Mouse (Mus musculus): ENCODE results near the gene Hacl1. TPM values are rescaled to one million over a fixed set of nuclear protein-coding genes. Genes with fewer than 3 reads are reported as not detected.

Gene Hacl1
- total RNA-seq (2022) = 1 to 10 TPM; 5.9 to 7.6 (median 6.4) TPM

DNA sequence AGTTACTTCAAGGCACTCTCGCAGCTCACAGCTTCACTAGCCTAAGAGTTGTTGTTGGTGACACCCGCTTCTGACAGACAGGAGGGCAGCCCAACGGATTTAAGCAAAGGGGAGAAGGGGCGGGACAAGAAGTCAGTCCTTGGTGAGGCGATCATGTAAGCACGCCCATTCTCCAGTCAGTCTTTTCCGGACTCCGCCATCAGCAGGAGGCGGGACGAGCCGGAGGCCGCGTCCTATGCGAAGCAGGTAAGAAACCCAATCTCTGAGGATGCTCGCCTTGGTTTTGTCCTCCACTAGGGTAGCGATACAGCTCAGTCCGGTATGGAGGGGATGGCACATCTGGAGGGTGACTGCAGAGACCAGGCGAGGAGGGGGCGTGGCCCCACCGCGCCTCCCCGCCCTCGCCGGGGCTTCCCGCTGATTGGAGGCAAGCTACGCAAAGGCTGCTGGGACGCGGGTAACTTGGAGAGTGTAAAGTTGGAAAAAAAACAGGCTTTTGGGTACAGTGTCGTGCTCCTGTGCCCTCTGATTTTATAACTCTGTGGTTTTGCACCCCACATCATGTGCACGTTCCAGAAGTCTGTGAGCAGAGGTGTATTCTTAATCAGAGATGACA lies at the start of gene Hacl1, which contains the start of gene Btd:
Hacl1 (minus strand) TSS at position 397 of the 616 bp plus-strand sequence.
Btd (plus strand) TSS at position 139 of the 616 bp plus-strand sequence.
- peak; percentile 74 to 80 for DNase-seq (ENCODE audit: low spot score in 2 of 2)

DNA sequence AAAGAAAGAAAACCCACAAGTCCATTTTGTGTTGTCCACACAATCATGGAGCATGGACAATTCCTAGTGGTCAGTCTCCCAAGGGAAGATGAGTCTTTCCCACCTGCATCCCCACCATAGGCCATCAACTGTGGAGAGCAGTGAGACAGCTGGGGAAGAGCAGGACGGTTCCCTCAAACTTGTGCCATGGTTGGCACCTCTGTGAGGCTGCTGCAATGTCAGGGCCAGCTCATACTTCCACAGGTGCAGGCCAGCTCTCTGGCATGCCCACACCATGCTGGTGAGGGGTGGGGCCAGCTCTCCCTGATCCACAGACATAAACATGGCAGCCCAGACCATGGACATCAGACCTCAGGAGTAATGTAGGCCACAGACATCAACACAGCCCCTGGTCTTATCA lies 45.1 kb upstream of the Hacl1 start:
- no peak for DNase-seq (ENCODE audit: low spot score in 2 of 2)

DNA sequence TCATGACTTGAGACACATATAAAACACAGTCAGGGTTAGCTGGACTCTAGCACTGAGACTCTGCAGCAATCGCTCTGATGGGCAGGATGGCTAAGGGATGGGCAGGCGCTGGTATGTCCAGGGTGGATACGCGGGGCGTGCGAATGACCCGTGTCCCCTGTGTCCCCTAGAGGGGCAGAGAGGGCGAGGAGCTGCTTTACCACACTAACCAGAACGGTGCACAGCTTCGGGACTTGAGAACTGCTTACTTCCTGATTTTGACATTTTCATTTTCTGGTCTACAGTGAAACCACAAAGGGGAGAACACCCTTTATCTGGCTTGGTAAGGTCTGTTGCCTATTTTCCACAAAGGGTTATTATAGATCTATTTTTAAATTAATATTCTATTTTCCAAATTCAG lies 44.6 kb upstream of the Hacl1 start:
- no peak for DNase-seq (ENCODE audit: low spot score in 2 of 2)

DNA sequence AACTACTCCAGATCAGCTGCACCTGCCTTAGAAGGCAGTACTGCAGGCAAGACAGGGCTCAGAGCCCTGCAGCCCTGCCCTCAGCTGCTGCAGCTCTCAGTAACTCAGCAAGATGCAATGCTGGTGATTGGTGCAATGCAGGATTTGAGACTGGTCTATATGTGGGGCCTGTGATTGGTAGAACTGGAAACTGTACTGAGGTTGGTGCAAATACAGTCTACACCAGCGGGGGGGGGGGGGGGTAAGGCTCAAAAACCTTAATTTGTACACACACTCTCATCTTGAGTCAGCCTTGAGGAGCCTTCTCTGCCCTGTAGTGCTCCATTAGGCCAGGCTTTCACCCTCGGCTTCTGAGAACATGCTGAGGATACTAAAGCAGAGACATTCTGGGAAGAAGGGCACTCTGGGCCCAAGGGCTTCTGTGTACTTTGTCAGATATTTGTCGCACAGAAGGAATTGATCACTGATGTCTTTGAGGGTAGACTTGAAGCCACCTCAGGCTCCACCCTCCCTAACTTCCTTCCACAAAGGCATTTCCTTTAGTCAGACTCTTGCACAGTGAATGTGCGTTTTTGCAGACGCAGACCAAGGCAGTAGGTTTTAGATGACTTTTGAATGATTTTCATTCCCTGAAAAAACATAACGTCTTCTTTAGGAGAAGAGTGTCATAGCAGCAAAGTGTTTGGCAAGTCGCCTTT lies 43.4 kb upstream of the Hacl1 start:
- DNase-seq (ENCODE audit: low spot score in 2 of 2) = no peak

DNA sequence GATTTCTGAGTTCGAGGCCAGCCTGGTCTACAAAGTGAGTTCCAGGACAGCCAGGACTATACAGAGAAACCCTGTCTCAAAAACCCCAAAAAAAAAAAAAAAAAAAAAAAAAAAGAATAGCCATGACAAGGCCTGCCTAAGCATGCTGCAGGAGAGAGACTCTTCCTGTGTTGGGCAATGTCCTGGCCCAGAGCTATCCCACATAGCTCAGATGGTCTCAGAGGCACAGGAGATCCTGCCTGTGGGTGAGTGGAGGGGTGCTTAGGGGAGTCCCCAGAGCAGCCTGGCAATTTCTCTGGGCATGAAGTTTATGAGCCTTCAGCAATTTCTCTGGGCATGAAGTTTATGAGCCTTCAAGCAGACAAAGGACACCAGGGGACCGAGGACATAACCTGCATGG lies 42.5 kb upstream of the Hacl1 start:
- no peak for DNase-seq (ENCODE audit: low spot score in 2 of 2)

DNA sequence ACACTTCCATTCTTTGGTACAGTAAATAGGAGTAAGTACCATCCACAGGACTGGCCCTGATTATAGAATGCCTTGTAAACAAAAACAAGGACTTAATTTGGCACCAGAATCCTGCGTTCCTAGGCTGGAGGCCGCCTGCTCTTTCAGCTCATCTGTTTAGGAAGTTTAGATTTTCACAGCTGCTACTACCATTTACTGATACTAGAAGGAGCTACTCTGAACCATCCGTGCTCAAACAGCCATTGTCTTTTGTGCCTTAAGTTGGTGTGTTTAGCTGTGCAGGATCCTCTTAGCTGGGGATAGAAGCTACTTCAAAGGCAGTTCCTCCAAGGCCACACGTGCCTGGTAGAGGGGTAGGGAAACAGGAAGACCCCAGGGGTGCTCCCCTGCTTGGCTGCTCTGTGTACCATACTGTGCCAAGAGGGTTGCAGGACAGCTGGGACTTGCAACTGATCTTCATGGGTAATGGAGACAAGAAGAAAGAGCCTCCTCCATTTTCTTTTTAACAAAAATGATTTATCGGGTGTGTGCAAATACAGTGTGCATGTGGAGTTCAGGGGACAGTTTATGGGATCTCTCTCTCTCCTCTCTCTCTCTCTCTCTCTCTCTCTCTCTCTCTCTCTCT lies 41.0 kb upstream of the Hacl1 start:
- DNase-seq (ENCODE audit: low spot score in 2 of 2) = no peak

DNA sequence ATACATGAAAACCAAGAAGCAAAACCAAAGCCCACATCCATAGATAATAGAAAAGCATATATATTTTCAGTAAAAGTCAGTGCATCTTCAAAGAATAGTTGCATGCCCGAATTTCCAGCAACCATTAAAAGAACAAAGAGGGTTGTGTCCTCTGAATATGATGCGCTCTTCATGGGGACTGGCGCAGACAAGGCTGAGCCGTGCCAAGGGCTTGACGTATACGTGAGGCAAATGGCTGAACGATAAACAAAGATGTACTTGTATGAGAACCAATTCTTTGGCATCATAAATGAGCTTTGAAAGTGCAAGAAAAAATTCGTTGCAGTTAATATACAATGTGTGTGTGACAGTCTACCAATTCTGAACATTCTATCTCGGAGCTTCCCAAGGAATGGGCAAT lies 40.2 kb upstream of the Hacl1 start:
- no peak for DNase-seq (ENCODE audit: low spot score in 2 of 2)

DNA sequence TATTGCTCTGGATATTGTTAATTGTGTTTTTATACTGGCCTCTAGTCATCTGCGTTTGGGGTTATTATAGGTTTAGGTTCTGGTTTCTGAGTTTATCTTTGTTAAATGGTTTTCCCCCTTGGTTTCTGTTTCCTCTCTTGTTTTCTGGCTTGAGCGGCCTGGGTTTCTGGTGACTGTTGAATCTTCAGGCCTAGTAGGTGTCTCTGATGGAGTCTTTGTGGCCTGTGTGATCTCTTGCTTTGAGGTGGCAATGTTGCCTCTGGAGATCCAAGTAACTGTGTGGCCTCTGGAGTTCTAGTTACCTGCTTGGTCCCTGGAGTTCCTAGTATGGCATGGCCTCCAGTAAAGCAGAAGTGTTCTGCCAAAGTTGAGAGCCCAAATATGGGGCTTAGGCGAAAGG lies 39.6 kb upstream of the Hacl1 start:
- DNase-seq (ENCODE audit: low spot score in 2 of 2) = no peak

DNA sequence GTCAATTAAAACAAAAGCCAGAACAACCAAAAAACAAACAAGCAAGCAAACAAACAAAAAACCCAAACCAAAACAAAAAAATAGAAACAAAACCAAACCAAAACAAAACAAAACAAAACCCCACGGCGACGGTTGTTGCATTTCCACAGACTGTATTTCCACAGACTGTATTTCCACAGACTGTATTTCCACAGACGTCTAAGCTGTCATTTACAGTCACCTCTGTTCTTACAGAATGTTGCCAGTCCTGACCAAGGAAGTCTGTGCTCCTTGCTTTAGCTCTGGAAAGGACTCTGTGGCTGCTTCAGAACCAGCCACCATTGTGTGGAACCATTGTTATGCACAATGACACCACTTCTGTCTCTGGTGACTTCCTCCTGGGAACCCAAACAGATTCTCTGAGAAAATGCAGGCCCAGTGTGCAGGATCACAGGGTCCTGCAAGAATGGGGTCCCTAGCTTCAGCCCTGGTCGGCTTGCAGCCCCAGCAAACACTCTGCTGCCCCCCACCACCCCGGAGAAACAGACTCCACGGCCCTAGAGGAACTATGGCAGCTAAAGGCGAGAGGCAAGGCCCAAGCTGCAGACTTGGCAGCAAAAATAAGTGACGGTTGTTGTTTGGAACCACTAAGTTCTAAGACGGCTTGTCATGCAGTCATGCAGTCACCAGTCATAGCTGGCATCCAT lies 30.7 kb upstream of the Hacl1 start:
- no peak for DNase-seq (ENCODE audit: low spot score in 2 of 2)

DNA sequence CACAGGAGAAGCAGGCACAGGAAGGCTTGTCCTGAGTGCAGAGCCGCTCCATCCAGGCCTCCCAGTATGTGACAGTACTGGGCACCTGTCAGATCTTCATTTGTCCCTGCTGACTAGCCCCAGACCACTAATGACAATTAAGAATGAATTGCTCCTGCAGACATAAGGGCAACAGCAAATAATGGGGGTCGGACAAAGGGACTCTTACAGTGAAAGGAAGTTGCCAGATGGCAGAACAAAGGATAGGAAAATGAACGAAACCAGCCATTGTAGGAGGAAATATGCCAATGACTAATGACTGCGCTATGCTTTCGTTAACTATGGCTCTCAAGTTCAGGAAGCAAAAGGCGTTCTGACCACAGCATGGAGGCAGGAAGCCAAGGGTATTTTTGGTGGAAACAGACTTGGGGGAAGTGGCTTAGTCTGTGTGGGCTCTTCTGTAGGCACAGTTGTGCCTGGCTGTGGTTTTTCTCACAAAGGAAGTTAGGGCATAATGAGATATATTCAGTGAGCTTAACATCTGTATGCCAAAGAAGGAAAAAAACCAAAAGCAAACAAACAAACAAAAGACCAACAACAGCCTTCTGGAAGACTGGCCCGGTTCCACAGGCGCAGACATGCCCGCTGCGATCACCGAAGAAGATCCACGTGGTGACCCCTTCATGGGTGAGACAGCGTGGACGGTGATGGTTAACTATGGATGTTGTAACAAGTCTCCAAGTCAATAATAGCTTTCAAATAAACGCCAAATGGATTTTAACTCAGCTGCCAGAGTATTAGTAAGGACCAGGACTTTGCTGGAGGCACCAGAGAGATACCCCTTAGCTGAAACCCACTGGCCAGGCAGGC lies 28.8 kb upstream of the Hacl1 start:
- DNase-seq (ENCODE audit: low spot score in 2 of 2) = no peak

DNA sequence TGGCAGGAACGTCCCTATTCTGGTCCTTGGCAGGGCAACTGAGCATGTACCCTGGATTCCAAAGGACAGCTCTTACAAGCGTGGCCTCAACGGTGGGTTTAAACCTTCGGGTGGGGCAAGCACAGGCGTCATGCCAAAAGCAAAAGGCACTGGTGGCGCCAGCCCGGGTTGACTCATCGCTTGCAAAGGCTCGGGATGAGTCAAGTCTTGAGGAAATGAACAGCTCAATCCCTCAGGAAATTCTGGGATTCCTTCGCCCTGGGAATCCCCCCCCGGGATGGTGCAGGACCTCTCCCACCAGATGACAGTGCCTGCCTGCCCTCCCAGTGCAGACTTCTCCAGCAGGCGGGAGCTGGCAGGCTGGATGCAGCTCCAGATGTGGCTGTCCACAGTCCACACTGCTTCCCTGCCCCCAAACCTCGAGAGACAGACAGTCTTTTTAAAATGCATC lies 28.1 kb upstream of the Hacl1 start:
- peak; percentile 67 to 77 for DNase-seq (ENCODE audit: low spot score in 2 of 2)

DNA sequence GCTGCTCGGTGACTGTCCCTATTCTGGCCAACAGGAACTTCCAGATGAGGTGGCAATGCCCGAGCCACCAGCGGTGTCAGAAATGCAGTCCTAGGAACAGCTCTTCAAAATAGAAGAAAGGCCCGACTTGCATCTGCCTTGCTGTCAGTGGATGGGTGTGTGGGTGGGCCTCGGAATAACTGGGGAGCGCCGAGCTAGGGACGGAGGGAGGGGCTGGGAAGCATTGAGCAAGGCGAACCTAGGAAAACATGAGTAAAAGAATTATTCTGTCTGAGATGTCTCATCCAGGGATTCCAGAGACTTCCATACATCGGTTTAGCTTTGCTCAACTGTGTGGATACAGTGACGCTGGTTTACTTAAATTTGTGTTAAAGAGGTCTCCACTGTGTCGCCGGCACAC lies 27.2 kb upstream of the Hacl1 start:
- peak in 1 of 2 experiments; percentile 7 for DNase-seq (ENCODE audit: low spot score in 2 of 2)

DNA sequence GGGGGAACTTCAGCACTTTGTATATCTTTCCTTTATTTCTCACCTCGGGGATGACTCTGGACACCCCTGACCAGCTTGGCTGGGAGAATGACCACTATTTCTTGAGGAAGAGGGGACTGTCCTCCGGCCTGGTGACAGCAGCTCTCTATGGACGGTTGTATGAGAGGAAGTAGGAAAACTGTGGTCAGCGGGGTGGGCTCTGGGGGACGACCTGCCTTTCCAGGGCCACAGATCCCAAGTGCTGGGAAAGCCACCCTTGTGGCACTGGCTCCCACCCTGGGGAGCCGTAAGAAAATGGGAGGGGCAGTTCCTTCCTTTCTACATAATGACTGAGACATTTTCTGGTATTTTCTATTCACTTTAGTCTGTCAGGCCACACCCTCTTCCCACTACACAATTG lies 26.7 kb upstream of the Hacl1 start:
- peak in 1 of 2 experiments; percentile 3 for DNase-seq (ENCODE audit: low spot score in 2 of 2)

DNA sequence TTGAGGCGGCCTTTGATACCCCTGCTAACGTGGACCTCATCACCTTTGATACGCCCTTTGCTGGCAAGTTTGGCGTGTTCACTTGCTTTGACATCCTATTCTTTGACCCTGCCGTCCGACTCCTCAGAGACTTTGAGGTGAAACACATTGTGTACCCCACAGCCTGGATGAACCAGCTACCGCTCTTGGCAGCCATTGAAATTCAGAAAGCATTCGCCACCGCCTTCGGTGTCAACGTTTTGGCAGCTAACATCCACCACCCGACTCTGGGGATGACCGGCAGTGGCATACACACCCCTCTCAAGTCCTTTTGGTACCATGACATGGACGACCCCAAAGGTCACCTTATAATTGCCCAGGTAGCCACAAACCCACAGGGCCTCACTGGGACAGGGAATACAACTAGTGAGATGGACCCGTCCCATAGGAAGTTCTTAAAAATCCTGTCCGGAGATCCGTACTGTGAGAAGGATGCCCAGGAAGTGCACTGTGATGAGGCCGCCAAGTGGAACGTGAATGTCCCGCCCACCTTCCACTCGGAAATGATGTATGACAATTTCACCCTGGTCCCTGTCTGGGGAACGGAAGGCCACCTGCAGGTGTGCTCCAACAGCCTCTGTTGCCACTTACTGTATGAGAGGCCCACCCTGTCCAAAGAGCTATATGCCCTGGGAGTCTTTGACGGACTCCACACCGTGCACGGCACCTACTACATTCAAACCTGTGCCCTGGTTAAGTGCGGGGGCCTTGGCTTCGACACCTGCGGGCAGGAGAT lies 26.0 kb upstream of the Hacl1 start:
- peak in 1 of 2 experiments; percentile 3 for DNase-seq (ENCODE audit: low spot score in 2 of 2)

DNA sequence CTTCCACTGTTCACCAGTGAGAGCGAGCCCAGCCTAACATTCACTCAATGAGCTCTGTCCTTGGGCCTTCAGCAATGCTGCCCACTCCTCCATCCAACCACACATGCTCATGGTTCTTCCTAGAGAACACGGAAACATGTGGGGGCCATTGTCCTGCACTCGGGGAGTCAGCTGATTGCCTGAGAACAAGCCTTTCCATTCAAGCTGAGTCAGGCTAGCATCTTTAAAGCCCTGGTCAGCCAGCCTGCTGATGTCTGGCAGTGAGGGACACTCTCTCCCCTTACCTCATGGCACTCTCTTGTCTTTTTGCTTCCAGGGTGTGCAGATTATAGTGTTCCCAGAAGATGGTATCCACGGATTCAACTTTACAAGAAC lies 24.5 kb upstream of the Hacl1 start:
- DNase-seq (ENCODE audit: low spot score in 2 of 2) = no peak

DNA sequence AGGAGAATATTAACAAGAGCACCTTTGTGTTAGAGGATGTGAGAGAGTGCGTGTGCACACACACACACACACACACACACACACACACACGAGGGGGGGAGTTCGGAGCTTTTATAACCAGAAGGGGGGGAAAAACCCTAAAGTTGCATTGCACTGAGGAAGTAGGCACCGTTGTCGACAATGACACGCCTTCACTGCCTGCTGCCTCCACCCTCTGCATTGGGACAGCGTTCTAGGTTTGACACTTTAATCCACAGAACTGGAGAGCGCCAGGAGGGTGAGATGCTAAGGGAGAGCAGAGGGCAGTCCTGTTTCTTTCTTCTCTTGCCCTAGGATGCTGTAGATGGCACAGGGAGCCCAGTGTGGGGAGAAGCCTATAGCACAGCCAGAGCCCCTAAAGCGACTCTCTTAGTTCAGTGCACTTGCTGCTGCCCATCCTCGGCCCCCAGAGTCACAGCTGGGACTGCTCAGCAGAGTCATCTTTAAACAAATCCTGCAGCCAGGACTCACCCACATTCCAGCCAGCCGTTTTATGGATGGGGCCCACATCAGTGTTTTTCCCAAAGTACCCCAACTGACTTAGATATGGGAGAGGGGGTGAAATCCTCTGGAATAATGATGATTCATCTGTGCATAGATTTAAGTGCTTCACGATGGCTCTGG lies 23.9 kb upstream of the Hacl1 start:
- no peak for DNase-seq (ENCODE audit: low spot score in 2 of 2)

DNA sequence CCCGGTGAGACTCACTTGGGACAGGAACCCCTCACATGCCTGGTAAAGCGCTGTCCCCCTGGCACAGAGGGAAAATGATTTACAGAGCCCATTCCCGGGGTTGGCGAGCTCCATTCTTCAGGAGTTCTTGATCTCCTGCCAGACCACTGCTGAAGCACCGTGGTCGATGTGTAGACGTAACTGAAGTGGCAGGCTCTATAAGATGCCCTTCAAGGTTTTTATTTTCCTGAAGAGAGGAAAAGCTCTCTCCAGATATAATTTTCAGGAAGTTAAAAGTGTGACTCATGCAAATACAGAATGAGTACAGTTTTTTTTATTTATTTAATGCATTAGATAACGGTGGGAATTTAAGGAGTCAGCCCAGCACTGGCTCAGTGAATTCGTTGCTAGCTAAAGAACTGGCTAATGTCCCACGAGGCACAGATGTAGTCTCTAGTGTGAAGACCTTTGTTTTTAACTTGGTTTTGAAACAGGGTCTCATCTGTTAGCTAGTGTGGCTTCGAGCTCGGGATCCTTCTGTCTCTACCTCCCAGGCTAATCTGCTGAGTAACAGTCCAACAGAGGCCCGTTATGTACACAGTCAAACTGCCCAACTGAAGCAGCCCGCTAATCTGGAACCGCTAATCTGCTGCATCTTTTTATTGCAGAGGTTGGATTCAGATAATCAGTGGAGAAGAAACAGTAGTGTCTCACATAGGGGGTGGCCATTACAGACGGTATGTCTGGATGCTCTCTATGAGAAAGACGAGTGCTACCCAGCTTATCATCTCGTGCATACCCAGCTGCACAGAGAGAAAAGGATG lies 23.2 kb upstream of the Hacl1 start:
- DNase-seq (ENCODE audit: low spot score in 2 of 2) = peak in 1 of 2 experiments; percentile 2

DNA sequence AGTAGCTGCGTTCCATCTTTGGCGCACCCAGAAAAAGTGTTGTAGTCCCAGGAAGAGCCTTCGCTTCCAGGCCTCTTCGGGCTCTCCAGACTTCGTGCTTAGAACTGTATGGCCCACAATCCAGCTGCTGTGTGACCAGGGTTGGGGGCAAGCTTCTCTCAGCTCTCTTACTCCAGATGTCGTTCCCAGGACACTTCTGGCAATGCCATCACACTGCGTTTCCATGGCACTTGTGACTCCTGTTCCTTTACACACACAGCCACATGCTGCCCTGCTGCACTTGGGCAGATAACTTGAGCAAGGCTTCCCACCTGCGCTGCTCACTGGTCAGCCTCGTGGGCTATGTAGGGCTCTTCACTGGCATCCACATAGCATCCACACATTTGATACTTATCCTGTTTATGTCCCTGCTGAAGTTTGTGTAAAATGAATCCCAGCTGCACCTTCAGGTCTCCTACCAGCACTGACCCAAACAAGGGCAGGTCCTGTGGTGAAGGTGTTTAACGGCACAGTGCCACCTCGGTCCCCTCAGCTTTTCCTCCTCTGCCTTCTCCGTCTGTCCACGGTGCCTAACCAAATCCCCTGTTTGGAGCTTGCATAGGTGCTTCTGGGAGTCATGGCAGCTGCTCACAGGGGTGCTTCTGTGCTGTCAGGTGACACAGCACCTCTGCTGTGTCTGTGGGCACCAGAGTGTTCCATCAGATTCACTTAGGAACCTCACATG lies 22.5 kb upstream of the Hacl1 start:
- peak in 1 of 2 experiments; percentile 10 for DNase-seq (ENCODE audit: low spot score in 2 of 2)

Data from gastrocnemius, adult 8-10 months (tissue).